Mouse (Mus musculus): ENCODE results near the gene Ubap2. TPM values are rescaled to one million over a fixed set of nuclear protein-coding genes. Genes with fewer than 3 reads are reported as not detected.

The Ubap2 gene
- polyA plus RNA-seq, 1 experiment from 2014 or later: 69.7 TPM

DNA sequence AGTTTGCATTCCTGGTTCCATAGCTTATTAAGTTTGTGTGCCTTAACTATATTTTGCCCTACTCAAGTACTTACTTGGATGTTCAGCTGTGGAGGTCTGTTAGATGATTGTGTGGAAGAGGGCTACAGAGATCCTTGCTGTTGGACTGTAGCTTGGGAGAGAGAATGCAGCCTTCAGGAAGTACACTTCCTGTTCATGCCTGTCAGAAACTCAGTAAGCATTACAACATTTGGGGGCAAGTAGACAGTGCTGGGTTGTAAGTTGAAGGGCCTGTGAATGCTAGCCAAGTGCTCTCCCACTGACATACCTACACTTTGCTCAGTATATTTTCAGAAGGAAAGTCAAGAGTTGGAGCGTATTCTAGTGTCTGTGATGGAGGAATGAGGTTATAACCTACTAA lies 116.7 kb downstream of the Ubap2 start:
- Histone ChIP-seq H3K27ac (no peak overlapping the region), H3K4me1 (replicated peaks) (no peaks in the 10 kb centered on the region), H3K4me3 (replicated peaks) (no peak overlapping the region), H3K27me3 (no peaks in the 10 kb centered on the region), H3K9ac (replicated peaks) (no peak overlapping the region), H3K36me3 (0 out of 2 replicates have a peak, but pooled peaks cover 6% of the 10 kb centered on the region), H3K9me3 (no peaks in the 10 kb centered on the region), H3K4me2 (no peak overlapping the region)
- WGBS: 98% methylated on average over 1 of the region's 1 CpGs
- no peak for ATAC-seq (ENCODE audit: insufficient number of reproducible peaks, insufficient read depth, low FRiP score, low TSS enrichment, low read depth)

DNA sequence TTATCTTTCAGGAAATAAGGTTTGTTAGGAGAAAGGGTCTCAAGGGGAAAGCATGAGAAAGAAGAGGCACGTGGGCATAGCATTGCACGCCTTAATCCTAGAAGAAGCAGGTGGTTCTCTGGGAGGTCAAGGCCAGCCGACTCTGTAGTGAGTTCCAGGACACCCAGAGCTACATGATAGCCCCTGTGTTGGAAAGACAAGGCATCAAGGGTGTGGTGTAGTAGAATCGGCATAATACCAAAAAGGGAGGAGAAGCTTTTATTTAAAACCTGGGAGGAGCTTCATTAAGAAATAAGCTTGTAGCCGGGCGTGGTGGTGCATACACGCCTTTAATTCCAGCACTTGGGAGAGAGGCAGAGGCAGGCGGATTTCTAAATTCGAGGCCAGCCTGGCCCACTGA lies 118.0 kb downstream of the Ubap2 start:
- Histone ChIP-seq H3K27ac (no peak overlapping the region), H3K36me3 (0 out of 2 replicates have a peak, but pooled peaks cover 6% of the 10 kb centered on the region), H3K4me1 (replicated peaks) (no peaks in the 10 kb centered on the region), H3K9ac (replicated peaks) (no peak overlapping the region), H3K4me3 (replicated peaks) (no peak overlapping the region), H3K9me3 (no peaks in the 10 kb centered on the region), H3K27me3 (no peaks in the 10 kb centered on the region), H3K4me2 (no peak overlapping the region)
- no peak for ATAC-seq (ENCODE audit: insufficient number of reproducible peaks, insufficient read depth, low FRiP score, low TSS enrichment, low read depth)
- whole genome bisulfite sequencing: 90% methylated on average over 9 of the region's 9 CpGs

DNA sequence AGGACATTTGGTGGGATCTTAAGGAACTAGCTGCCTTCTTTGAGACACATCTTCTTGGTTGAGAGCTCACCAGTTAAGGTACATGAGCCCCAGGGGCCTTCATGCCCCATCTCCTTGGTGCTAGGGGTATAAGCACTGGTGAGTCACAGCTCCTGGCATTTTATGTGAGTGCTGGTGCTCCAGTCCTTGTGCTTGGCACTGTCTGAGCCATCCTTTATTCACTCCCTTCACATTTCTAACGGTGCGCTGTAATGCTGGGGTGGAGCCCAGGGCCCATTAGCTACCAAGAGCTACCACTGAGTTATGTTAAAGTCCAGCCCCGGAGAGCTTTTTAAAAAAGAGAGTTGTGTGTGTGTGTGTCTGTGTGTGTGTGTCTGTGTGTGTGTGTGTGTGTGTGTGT lies 121.8 kb downstream of the Ubap2 start:
- 91% methylated on average over 3 of the region's 3 CpGs for WGBS

GRCm38 (mm10) chr4:41151186-41151585 lies 123.8 kb downstream of the Ubap2 start:
- ATAC-seq (ENCODE audit: insufficient number of reproducible peaks, insufficient read depth, low FRiP score, low TSS enrichment, low read depth): no peak
- WGBS: 95% methylated on average over 7 of the region's 7 CpGs
- Histone ChIP-seq H3K36me3 (peaks cover 27% of the 10 kb centered on the region), H3K4me1 (replicated peaks) (no peaks in the 10 kb centered on the region), H3K27me3 (no peaks in the 10 kb centered on the region), H3K4me3 (replicated peaks) (no peak overlapping the region), H3K27ac (no peak overlapping the region), H3K4me2 (no peak overlapping the region), H3K9ac (replicated peaks) (no peak overlapping the region), H3K9me3 (no peaks in the 10 kb centered on the region)

More for the DNA sequence above, 121.8 kb downstream of the Ubap2 start:
- Histone ChIP-seq H3K36me3 (peaks cover 21% of the 10 kb centered on the region), H3K27me3 (no peaks in the 10 kb centered on the region), H3K27ac (no peak overlapping the region), H3K9me3 (no peaks in the 10 kb centered on the region), H3K4me1 (replicated peaks) (no peaks in the 10 kb centered on the region), H3K4me2 (no peak overlapping the region), H3K4me3 (replicated peaks) (no peak overlapping the region), H3K9ac (replicated peaks) (no peak overlapping the region)
- ATAC-seq (ENCODE audit: insufficient number of reproducible peaks, insufficient read depth, low FRiP score, low TSS enrichment, low read depth): no peak

GRCm38 (mm10) chr4:41149891-41150290 lies 125.1 kb downstream of the Ubap2 start:
- Histone ChIP-seq H3K9ac (replicated peaks) (no peak overlapping the region), H3K4me3 (replicated peaks) (no peak overlapping the region), H3K36me3 (peaks cover 34% of the 10 kb centered on the region), H3K9me3 (no peaks in the 10 kb centered on the region), H3K27ac (no peak overlapping the region), H3K4me2 (no peak overlapping the region), H3K4me1 (replicated peaks) (no peaks in the 10 kb centered on the region), H3K27me3 (no peaks in the 10 kb centered on the region)
- ATAC-seq (ENCODE audit: insufficient number of reproducible peaks, insufficient read depth, low FRiP score, low TSS enrichment, low read depth): no peak
- WGBS: 89% methylated on average over 3 of the region's 3 CpGs

Other genes with a start within 250 kb of the Ubap2 start
- gene Aqp7, start 227.0 kb downstream of the Ubap2 start, polyA plus RNA-seq (2016; fragmentation: Nextera tagmentation; extraction: Ambion mirVana): not detected in 2 replicates
- gene Aqp3, start 177.0 kb downstream of the Ubap2 start, polyA plus RNA-seq (2016; fragmentation: Nextera tagmentation; extraction: Ambion mirVana): 1.0 TPM in 2 replicates
- 24.6 and 29.8 TPM in 2 replicates for gene Nol6, start 150.7 kb downstream of the Ubap2 start, polyA plus RNA-seq (2016; fragmentation: Nextera tagmentation; extraction: Ambion mirVana)
- gene Ube2r2, start 139.4 kb downstream of the Ubap2 start, polyA plus RNA-seq (2016; fragmentation: Nextera tagmentation; extraction: Ambion mirVana): 106 and 120 TPM in 2 replicates
- gene Dcaf12, start 39.7 kb upstream of the Ubap2 start, polyA plus RNA-seq (2016; fragmentation: Nextera tagmentation; extraction: Ambion mirVana): 52.0 and 57.7 TPM in 2 replicates
- 55.9 and 58.0 TPM in 2 replicates for gene Ubap1, start 73.9 kb upstream of the Ubap2 start, polyA plus RNA-seq (2016; fragmentation: Nextera tagmentation; extraction: Ambion mirVana)
- 11.6 and 11.7 TPM in 2 replicates for gene Kif24, start 189.7 kb upstream of the Ubap2 start, polyA plus RNA-seq (2016; fragmentation: Nextera tagmentation; extraction: Ambion mirVana)
- gene Nudt2, start 190.0 kb upstream of the Ubap2 start, polyA plus RNA-seq (2016; fragmentation: Nextera tagmentation; extraction: Ambion mirVana): 49.9 and 50.1 TPM in 2 replicates
- gene AI464131, start 227.9 kb upstream of the Ubap2 start, polyA plus RNA-seq (2016; fragmentation: Nextera tagmentation; extraction: Ambion mirVana): 2.3 and 3.1 TPM in 2 replicates
- 1.5 TPM in 2 replicates for gene 1110017D15Rik, start 242.2 kb upstream of the Ubap2 start, polyA plus RNA-seq (2016; fragmentation: Nextera tagmentation; extraction: Ambion mirVana)

All from limb, embryonic 12.5 days (tissue).